In genomic region chr11:76846878-76847222, GRCm38 (mm10) we compare ENCODE assay signal across 8 mouse cellular contexts. TPM values are rescaled to one million over a fixed set of nuclear protein-coding genes. Genes with fewer than 3 reads are reported as not detected.
DNase-seq lines count a peak whose midpoint lies in the region; ATAC-seq lines count a peak whose summit lies in the region.

Cpd (minus strand) TSS chr11:76847018.

- no peaks in the 10 kb centered on the region for H3K36me3 ChIP-seq in hindbrain, embryonic 16.5 days (ENCODE audit: control insufficient read depth, insufficient read depth, low read length)
- no peaks in the 10 kb centered on the region for H3K36me3 ChIP-seq in macrophage (ENCODE audit: inconsistent target)

- peaks cover 30% of the 10 kb centered on the region for H3K4me1 ChIP-seq in hindbrain, embryonic 16.5 days (ENCODE audit: control insufficient read depth, insufficient read depth, low read depth, low read length)

- H3K4me2 ChIP-seq in hindbrain, embryonic 16.5 days (ENCODE audit: low read length), result peak within 1 kb of the TSS; percentile 96

- H3K9me3 ChIP-seq in hindbrain, embryonic 16.5 days (ENCODE audit: control insufficient read depth, low read length), result no peaks in the 10 kb centered on the region

- peaks cover 35% of the 10 kb centered on the region for H3K79me2 ChIP-seq in macrophage (ENCODE audit: inconsistent target)

- peak; percentile 96 for DNase-seq in WW6 (ENCODE audit: low read depth, low spot score)
- DNase-seq in cerebellum, postnatal 4 days (ENCODE audit: low spot score in 2 of 2), result peak; percentile 88 to 93
- peak; percentile 98 for DNase-seq in gastrocnemius, adult 18-20 months (ENCODE audit: low spot score)
- DNase-seq in left cerebral cortex, adult 18-20 months (ENCODE audit: low spot score in 2 of 2), result peak; percentile 96
- DNase-seq in right cerebral cortex, adult 18-20 months, result peak; percentile 97
- peak; percentile 93 for DNase-seq in urinary bladder, postnatal 10 days (ENCODE audit: low spot score)

- peak within 1 kb of the TSS; percentile 93 for H3K27ac ChIP-seq in hindbrain, embryonic 16.5 days (ENCODE audit: low read depth, low read length)
- peak within 1 kb of the TSS; percentile 52 for H3K27ac ChIP-seq in macrophage

- ATAC-seq in hindbrain, embryonic 16.5 days, result peak; percentile 100

- peak within 1 kb of the TSS; percentile 97 for H3K9ac ChIP-seq in hindbrain, embryonic 16.5 days (ENCODE audit: low read depth, low read length)

- H3K27me3 ChIP-seq in hindbrain, embryonic 16.5 days (replicated peaks; ENCODE audit: control insufficient read depth, insufficient read depth, low read length), result no peaks in the 10 kb centered on the region

- under 1% methylated on average over 26 of the region's 29 CpGs for WGBS in hindbrain, embryonic 16.5 days
- under 1% methylated on average over 27 of the region's 29 CpGs for WGBS in macrophage (ENCODE audit: missing documents)

- H3K4me3 ChIP-seq in hindbrain, embryonic 16.5 days (ENCODE audit: low read length), result peak within 1 kb of the TSS; percentile 98
- peak within 1 kb of the TSS; percentile 48 for H3K4me3 ChIP-seq in macrophage (ENCODE audit: inconsistent target)

RNA-seq across cellular contexts. Expression of gene Cpd, which starts in this region (rescaled TPM):
- total RNA-seq in gastrocnemius, adult 18-20 months (2021), result 10 to 100 TPM; 26.2 to 29.0 TPM
- 3.8 and 5.6 TPM in 2 replicates for polyA plus RNA-seq in hindbrain, embryonic 16.5 days (2015; fragmentation: Nextera tagmentation; extraction: Ambion mirVana)
- 10 to 100 TPM; 51.7 to 54.2 TPM for total RNA-seq in left cerebral cortex, adult 18-20 months (2021)
- total RNA-seq in macrophage (2018; cell fraction: chromatin; rRNA removed), result 100 to 1,000 TPM in 10 of 26 experiments, 10 to 100 TPM in 16; 18.4 to 422 (median 76.5) TPM
- 100 to 1,000 TPM in 10 of 26 experiments, 10 to 100 TPM in 16; 44.0 to 154 (median 77.5) TPM for total RNA-seq in macrophage (2018; cell fraction: cytosol; rRNA removed)
- total RNA-seq in macrophage (2018; cell fraction: nucleus; rRNA removed), result 100 to 1,000 TPM in 19 of 26 experiments, 10 to 100 TPM in 7; 55.8 to 453 (median 182) TPM
- polyA plus RNA-seq in macrophage (2018), result 25.6 to 94.3 TPM (median 28.7 TPM) in 3 replicates

Comparison
In these comparisons a context has a peak if more than half of its experiments do, and no peak if none do; other contexts are left out.
1. Peak in every context shown above with its lines: DNase-seq, ATAC-seq, H3K4me3 ChIP-seq and H3K27ac ChIP-seq.